Mouse (Mus musculus) urinary bladder, postnatal 14 days (tissue): ENCODE measurements around the gene Mif4gd.

Source experiments
- DNase-seq: peaks from one replicate; pipeline ENCODE4 v3.0.0; 2021; ENCODE audit warnings: low spot score

Mif4gd gene

DNA sequence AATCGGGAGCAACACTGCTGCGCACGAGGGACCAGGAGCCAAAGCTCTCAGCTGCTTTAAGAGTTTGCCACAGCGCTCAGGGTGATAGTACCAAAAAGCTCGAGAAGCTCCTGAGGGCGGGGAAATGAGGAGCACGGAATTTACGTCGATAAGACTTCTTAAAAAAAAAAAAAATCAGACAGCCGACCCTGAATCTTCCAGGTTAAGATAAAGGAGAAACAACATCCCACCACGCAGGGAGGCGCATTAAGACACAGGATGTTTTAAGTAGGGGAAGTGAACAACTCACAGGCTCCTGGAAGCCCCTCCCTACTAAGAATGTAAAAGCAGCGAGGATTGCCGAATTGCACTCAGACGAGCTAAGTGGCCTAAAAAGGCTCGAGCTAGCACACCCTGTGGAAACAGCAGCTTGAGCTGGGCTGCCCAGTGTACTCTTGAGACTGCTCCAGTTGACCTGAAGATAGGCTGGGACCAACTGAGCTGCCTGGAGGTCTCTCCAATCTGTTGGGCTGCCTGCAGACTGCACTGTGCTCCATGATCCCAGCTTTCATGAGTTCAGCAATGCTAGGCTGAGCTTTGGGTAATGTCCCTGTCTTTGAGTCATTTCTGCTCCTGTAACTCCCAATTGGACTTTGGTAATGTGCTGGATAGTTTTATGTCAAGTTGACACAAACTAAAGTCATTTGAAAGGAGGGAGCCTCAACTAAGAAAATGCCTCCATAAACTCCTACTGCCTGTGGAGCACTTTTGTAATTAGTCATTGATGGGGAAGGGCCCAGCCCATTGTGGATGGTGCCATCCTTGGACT, 573 bp upstream of the Mif4gd start:
- DNase-seq = peak; percentile 17

DNA sequence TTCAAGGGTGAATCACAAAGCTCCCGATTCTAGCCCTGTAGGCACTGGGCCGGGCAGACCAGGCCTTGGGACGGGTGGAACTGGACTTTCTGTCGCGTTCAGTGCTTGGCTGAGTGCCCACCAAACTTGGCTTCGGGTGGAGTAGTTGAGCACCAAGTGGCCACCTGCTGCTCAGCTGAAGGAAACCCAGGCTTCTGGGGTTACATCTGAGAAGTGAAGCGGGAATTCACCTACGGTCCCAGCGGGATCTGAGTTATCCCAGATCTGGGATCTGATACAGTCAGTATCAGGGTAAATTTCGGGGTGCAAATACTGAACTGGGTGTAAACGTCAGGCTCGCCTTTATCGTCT, 735 bp downstream of the Mif4gd start:
- peak; percentile 88 for DNase-seq

DNA sequence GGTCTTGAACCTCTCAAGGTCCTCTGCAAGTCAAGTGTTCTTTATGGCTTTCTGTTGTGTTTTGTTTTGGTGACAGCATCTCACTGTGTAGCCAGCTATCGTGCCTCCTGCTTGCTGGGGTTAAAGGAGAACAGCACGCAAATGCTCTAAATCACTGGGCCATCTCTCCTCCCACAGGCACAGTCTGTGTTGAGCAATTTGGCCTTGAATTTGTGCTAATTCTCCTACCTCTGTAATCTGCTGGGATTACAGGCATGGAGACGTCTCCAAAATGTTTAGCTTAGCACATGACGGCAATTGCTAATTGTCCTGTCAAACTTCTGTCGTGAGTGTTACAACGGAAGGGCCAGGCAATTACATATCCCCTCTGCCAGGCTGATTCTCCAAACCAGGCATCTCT, 1.6 kb downstream of the Mif4gd start:
- DNase-seq = no peak

DNA sequence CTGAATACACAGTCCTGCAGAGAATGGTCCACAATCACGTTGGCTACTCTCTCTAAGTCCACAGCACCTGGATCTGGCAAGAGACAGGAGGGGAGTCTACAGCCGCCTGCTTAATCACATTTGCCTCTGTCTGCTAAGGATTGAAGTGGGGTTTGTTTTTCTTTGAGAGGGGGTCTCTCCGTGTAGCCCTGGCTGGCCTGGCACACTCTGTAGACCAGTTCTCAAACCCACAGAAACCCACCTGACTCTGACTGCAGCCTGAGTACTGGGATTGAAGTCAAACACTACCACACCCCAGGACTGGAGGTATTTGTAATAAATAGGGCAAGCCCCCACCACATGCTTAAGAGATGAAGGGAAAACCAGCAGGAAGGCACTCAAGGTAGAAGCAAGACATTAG, 3.2 kb downstream of the Mif4gd start:
- DNase-seq = no peak

DNA sequence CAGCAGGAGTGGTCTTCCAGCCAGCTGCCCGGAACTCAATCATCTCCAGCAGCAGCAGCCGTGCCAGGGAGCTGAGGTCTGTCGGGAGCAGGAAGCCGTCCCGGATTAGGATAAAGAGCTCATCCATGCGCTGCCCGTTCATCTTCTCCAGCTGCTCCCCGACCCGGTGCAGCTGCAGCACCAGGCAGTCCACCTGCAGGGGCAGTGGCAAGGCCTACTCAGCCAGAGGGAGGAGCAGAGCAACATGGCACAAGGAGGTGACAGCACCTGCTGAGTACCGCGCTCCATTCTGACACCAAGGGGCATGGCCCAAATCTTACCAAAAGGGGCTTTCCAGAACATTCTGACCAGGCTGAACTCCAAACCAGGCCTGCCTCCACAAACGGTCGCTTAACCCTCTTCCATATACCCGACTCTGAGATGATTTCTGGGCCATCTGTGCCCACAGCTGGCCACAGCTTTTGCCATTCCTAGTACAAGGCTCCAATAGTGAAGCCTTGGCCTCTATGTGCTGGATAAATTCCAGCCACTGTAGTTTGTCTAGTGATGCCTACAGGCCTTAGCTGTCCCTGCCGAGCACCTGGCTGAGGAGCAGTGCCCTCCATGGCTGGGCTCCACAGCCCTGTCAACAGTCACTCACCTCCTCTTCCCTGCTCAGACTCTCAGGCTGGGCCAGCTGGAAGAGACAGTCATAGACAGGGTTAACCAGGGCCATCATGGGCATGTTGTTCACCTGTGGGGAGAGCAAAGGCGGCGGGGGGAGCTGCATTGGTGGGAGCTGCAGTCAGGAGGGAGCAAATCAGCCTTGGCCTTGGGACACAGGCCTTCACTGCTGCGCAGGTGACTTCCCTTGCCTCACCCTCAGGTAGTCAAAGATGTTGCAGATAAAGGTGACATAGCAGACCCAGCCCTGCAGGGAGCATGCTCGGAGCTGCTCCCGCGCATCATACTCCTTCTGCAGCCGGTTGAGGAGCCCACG, 4.1 kb downstream of the Mif4gd start:
- DNase-seq = no peak

DNA sequence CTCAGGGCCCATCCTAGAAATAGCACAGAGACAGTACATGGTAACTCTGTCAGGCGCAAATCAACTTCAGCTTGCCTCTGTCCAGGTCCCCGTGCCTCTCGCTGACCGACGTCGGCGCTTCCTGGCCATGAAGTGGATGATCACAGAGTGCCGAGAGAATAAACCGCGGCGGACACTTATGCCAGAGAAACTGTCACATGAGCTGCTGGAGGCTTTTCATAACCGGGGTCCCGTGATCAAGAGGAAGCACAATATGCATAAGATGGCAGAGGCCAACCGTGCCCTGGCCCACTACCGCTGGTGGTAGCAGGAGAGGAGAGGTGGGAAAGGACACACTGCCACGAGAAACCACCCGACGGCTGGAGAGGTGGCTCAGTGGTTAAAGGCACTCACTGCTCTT, 6.0 kb downstream of the Mif4gd start:
- DNase-seq = no peak

DNA sequence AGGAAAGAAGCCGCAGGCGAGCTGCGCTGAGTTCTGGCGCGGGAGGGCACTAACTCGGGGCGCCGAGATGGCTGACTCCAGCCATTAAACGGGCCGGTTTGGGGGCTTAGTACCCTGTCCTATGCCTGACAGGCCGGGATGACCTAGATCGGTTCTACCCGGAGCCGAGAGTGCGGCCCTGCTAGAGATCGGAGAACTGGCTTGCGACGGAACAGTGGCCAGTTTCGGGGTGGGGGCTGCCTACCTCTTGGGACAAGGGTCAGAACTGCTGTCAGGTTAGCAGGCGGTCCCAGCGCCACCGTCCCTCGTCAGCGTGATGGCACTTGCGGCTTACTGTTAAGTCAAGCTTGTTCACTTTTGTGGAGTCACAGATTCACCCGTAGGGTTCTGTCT, 8.5 kb downstream of the Mif4gd start:
- no peak for DNase-seq

DNA sequence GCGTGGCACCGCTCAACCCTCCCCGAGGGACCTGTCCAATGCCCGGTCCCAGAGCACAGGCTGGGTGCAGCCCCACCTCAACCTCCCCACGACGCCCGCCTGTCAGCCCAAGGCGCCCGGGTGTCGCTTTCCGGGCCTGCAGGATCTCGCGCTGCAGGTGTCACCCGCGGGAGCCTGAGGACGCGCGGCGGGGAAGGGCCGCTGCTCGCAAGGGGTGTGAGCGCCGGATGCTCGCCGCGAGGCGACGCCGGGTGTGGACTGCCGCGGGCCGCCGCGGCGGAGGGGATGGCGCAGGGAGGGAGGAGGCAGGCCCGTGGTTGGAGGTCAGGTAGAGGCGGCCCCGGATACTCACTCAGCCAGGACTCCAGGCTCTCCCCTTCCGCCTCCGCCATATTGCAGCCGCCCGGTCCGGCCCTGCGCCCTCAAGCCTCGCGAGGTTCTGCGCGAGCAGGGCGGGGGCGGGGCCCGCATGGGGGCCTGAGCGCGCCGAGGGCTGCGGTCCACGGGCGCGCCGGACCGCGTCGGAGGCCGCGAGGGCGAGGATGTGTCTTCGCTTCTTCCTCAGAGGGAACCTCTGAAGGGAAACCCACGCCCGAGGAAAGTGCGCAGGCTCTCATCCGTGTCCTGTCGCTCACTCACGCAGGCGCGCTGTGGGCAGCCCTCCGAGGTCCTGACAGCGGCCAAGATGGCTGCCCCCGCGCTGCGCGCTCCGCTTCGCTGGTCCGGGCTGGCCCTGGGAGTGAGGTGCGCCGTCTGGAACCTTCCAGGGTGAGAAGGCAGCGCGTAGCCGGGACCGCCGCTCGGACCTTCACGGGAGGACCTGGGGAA, 9.1 kb downstream of the Mif4gd start, which contains the start of the genes Mrps7 and Gga3:
TSS of gene Mrps7 (plus strand) at position 450 of the 828 bp plus-strand sequence.
TSS of gene Gga3 (minus strand) at position 576 of the 828 bp plus-strand sequence.
- DNase-seq = peak; percentile 92

DNA sequence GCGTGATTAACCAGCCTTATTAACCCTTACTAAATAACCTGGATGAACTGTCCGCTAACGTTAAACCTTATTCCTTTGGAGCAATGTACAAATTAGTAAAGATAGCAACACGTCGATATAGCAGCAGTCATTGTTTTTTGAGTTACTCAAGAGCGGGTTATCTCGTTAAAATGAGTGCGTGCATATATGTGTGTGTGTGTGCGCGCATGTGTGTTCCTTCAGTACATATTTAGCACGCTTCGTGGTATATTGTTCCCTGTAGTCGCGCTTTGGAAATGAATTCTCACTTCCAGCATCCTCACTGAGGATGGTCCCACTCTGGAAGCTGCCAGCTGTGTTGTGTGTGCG, 9.7 kb downstream of the Mif4gd start:
- DNase-seq = no peak

DNA sequence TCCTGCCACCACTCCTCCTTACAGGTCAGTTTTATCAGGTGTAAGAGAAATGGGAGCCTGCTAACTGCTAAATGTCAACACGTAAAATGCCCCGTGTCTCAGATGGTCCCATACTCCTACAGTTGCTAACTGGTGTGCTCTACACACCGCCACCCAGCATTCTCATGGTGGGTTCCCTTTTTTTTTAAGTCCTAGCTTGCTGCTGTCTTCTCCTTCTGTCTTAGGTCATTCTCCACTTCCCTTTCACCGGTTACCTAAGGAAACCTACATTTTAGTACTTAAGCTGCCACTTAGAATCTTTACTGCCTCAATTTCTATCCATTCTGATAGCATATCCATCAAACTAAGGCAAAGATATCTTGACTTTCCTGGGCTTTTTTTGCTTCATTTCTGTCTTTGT, 11.6 kb downstream of the Mif4gd start:
- DNase-seq = no peak

DNA sequence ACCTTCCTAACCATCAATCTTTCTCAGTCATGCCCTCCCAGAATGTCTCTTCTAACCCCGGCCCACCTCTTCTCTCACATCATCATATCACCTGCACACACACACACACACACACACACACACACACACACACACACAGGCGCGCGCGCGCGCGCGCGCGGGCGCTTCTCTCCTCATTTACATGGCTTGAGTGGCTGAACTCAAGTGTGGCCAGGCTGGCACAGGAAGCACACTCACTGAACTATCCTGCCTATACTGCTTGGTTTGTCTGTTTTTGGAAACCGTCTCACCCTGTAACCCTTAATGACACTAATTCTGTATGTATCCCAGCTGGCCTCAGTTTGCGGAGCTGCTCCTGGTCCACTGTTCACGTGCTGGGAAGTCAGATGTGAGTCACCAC, 12.0 kb downstream of the Mif4gd start:
- DNase-seq = no peak

DNA sequence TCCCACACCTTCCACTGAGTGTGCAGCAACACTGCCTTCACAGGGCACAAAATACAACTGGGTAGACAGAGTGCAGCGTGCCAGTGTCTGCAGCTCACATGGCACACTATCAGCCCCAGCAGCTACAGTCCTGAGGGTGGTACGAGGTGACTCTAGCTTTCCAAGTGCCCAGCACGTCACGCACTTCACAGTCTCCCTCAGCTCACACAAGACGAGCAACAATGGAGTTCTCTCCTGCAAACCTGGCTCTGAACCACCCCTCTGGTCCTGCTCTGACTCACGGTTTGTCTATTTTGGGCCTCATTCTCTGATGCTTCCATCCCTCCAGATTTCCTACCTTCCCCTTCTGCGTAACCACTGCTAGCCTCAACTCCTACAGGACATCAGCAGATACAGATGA, 13.0 kb downstream of the Mif4gd start:
- no peak for DNase-seq

DNA sequence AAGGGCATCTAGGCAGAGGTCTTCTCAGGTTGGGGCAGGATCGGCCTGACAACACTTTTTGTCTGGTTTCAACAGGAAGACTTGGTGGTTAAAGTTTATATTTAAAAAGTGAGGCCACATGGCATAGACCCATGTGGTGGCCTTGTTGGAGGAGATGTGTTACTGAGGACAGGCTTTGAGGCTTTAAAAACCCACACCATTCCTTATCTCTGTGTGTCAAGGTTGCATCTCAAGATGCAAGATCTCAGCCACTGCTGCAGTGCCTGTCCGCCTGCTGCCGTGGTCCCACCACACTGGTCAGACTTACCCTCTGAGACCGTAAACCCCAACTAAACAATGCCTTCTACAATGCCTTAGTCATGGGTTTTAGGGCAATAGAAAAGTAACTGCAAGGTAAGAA, 14.5 kb downstream of the Mif4gd start:
- no peak for DNase-seq

DNA sequence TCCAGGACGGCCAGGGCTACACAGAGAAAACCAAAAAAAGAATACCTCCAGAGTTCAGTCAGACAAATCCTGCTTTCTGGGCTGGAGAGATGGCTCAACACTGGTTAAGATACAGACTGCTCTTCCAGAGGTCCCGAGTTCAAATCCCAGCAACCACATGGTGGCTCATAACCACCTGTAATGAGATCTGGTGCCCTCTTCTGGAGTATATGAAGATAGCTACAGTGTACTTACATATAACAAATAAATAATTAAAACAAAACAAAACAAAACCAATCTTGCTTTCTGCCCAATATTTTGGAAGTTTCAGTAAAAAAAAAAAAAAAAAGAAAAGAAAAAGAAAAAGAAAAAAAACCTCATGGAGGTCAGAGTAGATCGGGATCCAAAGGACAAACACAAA, 17.6 kb downstream of the Mif4gd start:
- no peak for DNase-seq

DNA sequence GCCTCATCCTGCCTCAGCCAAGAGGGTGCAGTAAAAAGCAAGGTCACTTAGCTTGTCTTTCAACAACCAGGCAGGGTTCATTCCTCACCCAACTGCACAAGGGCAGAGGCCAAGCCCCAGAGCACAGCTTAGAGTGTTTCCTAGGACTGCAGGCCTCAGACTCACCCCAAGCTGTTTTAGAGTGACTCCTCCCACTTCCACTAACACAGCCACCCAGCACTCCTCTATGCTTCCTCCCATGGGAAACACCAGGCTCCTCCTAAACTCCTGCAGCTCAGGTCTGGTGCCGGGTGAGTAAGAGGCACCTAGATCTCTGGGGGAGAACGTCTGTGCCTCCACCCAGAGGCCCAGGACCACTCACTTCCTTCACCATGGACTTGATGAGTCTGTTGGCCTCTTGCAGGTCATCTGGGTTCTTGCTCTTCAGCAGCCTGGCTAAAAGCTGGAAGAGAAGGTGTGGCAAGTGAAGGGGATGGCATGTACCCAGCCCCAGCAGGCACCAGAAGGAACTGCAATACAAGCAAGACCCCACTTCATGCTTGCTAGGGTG, 22.2 kb downstream of the Mif4gd start:
- DNase-seq = no peak

DNA sequence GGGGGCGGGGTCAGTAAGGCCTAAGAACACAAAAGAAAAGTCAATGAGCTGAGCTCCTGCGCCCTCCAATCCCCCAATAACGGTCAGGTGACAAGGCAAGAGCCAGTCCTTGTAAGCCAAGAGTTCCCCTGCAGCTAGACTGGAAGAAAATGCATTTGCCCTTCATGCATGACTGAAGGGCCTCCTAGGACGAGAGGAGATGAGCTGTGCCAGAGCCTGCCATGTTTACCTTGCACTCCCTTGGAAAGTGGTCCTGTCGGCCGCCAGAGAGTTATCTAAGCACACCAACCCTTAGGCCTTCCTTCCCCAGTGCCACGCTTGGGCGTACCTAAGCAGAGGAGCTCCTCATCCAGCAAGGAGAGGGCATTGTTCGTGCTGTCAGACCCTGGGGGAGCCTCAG, 24.8 kb downstream of the Mif4gd start:
- no peak for DNase-seq

DNA sequence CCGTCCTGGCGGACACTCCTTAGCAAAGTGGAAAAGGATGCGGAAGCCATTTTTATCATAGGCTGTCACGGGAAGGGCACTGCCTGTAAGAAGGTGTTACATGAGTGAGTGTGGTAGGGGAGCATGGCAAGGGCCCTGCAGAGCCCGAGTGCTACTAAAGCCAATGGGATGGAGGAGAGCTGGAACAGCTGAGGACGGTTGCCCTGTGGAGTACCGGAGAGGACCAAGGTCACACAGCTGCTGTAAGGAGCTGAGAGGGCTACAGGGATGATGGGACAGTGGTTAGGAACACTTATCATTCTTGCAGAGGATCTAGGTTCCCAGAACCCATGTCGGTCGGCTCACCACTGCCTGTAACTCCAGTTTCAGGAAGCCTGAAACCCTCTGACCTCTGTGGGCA, 26.4 kb downstream of the Mif4gd start:
- DNase-seq = no peak

DNA sequence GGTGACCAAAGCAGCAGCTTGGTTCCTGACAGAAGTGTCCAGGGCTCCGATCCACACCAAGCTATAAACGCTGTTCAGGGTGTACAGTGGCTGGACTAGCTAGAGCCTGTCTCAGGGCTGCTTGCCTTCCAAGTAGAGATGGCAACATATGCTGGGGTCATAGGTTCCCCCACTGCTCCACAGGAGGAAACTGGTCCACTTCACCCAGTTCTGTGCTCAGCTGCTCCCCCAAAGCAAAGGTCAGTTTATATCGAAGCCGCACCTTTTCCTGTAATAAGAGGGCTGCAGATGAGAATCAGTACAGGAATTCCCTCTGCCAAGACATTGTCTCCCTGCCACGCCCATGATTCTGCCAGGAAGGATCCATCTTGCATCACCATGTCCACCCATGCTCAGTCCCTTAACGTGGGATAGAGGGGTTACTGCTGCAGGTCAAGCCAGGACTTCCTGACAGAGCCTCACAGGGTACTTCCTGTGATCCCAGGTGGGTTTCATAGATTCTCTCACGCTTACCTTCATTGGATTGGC, 27.1 kb downstream of the Mif4gd start:
- no peak for DNase-seq

DNA sequence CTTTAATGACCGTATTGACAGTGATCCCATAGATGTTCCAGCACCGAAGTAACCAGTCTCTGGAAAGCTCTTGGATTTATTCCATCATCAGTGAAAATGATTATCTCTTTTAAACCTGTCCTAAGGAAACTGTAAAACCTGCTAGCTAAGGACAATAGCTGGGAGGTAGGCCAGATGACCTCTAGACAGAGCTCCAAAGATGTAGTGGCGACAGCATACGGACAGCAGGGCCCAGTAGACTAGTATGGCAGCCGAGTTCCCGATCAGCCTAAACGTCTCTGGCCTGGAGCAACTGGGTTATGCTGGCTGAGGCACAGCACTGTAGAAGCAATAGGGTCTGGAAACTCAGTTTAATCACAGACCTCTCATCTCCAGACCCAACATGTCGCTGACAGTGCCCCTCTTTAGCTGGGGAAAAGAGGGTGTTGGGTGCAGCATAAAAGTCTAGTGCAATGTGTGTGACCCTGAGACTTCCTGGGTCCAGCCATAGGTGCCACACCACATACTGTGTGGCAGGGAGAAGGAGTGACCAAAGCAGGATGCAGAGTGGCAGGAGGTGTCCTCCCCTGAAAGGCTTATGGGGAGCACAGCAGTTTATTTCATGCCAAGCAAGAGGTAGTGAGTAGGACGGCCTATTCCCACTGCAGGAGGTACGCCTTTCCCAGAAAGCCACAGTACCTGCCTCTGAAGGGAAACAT, 28.2 kb downstream of the Mif4gd start:
- no peak for DNase-seq

DNA sequence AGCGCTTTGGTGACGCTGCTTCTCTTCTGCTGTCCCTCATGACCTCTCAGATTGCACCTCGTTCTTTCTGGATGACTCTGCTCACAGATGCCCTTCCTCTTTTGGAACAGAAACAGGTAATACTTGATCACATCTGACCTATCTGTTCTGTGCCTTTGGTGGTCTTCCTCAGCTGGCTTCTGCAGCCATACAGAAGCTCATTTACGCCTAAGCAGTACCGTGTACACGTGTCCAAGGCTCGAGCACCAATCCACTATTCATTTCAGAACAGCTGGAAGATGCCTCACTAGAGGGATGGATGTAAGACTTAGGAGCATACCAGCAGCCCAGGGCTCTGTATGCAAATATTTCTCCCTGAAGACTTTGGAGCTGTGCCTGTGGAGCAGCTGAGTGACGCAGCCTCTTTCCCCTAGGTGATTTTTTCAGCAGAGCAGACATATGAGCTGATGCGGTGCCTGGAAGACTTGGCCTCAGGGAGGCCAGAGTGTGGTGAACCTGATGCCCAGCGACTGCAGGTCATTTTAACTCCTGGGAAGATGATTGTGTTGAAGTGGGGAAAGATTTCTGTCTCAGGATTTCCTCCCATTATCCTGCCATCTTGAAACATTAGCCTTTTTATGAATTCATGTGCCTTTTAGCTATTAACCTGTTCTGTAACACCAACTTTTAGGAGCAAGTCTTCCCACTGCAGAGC, 29.7 kb downstream of the Mif4gd start:
- DNase-seq = no peak

DNA sequence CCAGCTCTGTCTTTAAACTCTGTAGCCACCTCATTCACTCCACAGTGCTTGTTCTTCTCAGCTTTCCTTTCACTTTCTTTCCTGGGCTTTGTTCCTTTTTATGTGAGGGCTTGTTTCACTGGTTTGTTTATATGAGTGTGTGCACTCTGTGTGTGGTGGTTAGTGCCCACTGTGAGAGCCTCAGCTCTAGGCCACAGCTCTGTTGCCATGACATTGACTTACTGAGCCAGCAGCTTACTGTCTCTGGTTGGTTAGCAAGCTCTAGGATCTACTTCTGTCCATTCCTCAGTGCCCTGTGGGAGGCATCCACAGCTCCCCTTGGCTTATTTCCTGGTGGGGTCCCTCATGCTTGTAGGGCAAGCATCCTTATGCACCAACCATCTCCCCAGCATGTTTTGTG, 33.7 kb downstream of the Mif4gd start:
- DNase-seq = no peak
